Mouse (Mus musculus): ENCODE data around the gene Rasgef1c.
A peak's percentile ranks its signal among the peaks of the same experiment; 100 is the strongest.

Gene Rasgef1c

GRCm38 (mm10) chr11:49927169-49927568, 25.5 kb downstream of the Rasgef1c start:
- peak; percentile 17 for DNase-seq

- DNase-seq: no peak
These were observed 26.0 kb downstream of the Rasgef1c start for GRCm38 (mm10) chr11:49927670-49928069.

- DNase-seq: no peak
These were observed 29.5 kb downstream of the Rasgef1c start for GRCm38 (mm10) chr11:49931037-49931625.

GRCm38 (mm10) chr11:49931853-49932252, 30.2 kb downstream of the Rasgef1c start:
- no peak for DNase-seq

- DNase-seq: no peak
These were observed 32.2 kb downstream of the Rasgef1c start for GRCm38 (mm10) chr11:49933811-49934210.

- no peak for DNase-seq
These were observed 32.7 kb downstream of the Rasgef1c start for GRCm38 (mm10) chr11:49934322-49934721.

- no peak for DNase-seq
These were observed 34.8 kb downstream of the Rasgef1c start for GRCm38 (mm10) chr11:49936458-49936857.

GRCm38 (mm10) chr11:49937779-49938178, 36.1 kb downstream of the Rasgef1c start:
- no peak for DNase-seq

GRCm38 (mm10) chr11:49938258-49939164, 36.9 kb downstream of the Rasgef1c start:
- peak; percentile 62 for DNase-seq

- DNase-seq: no peak
These were observed 41.2 kb downstream of the Rasgef1c start for GRCm38 (mm10) chr11:49942841-49943240.

- no peak for DNase-seq
These were observed 42.3 kb downstream of the Rasgef1c start for GRCm38 (mm10) chr11:49943901-49944300.

- DNase-seq: no peak
These were observed 44.1 kb downstream of the Rasgef1c start for GRCm38 (mm10) chr11:49945726-49946125.

- peak; percentile 30 for DNase-seq
These were observed 48.2 kb downstream of the Rasgef1c start for GRCm38 (mm10) chr11:49949839-49950238.

- no peak for DNase-seq
These were observed 52.0 kb downstream of the Rasgef1c start for GRCm38 (mm10) chr11:49953616-49954015.

GRCm38 (mm10) chr11:49955577-49956261, 54.1 kb downstream of the Rasgef1c start:
- peak; percentile 86 for DNase-seq

GRCm38 (mm10) chr11:49958017-49958416, 56.4 kb downstream of the Rasgef1c start:
- no peak for DNase-seq

- peak; percentile 84 for DNase-seq
These were observed 59.6 kb downstream of the Rasgef1c start for GRCm38 (mm10) chr11:49961098-49961740.

GRCm38 (mm10) chr11:49965320-49965719, 63.7 kb downstream of the Rasgef1c start:
- DNase-seq: no peak

- DNase-seq: no peak
These were observed 68.1 kb downstream of the Rasgef1c start for GRCm38 (mm10) chr11:49969692-49970091.

GRCm38 (mm10) chr11:49973657-49974340, 72.2 kb downstream of the Rasgef1c start:
- DNase-seq: no peak

GRCm38 (mm10) chr11:49974675-49975074, 73.0 kb downstream of the Rasgef1c start:
- DNase-seq: no peak

GRCm38 (mm10) chr11:49977963-49978568, 76.4 kb downstream of the Rasgef1c start:
- DNase-seq: no peak
